Mouse (Mus musculus) neural tube, embryonic 12.5 days (tissue): ENCODE data around the gene Usp44. TPM values are rescaled to one million over a fixed set of nuclear protein-coding genes. Genes with fewer than 3 reads are reported as not detected.
"Not testable (repeated sequence)": the region's sequence is repeated elsewhere in the genome, so short reads cannot be mapped to it uniquely, and the experiment has no call there.

Experiments used
- ATAC-seq: fragments of 200-750 bp; cut with Nextera tagmentation; 2 replicates; pipeline ENCODE4 v1.8.0; 2017; ENCODE audit warnings: low read depth, mild to moderate bottlenecking, moderate TSS enrichment, moderate library complexity; ENCODE audit not compliant: low FRiP score
- H3K27ac ChIP-seq: fragments of 300-500 bp; sonication (generic); 2 replicates; pipeline ENCODE4 v1.5.1; 2016
- H3K27me3 ChIP-seq: fragments of 300-500 bp; sonication (generic); replicated peaks from 2 replicates; pipeline ENCODE4 v1.6.1; 2016; ENCODE audit warnings: mild to moderate bottlenecking
- H3K36me3 ChIP-seq: fragments of 300-500 bp; sonication (generic); 2 replicates; pipeline ENCODE4 v1.6.1; 2016; ENCODE audit warnings: mild to moderate bottlenecking
- H3K4me1 ChIP-seq: fragments of 300-500 bp; sonication (generic); 2 replicates; pipeline ENCODE4 v1.6.1; 2016
- H3K4me2 ChIP-seq: fragments of 300-500 bp; sonication (generic); replicated peaks from 2 replicates; pipeline ENCODE4 v1.6.1; 2016; ENCODE audit warnings: mild to moderate bottlenecking
- H3K4me3 ChIP-seq: fragments of 300-500 bp; sonication (generic); 2 replicates; pipeline ENCODE4 v1.5.1; 2016
- H3K9ac ChIP-seq: fragments of 300-500 bp; sonication (generic); 2 replicates; pipeline ENCODE4 v1.6.1; 2016; ENCODE audit warnings: mild to moderate bottlenecking
- H3K9me3 ChIP-seq: fragments of 300-500 bp; sonication (generic); 2 replicates; pipeline ENCODE4 v1.6.1; 2016; ENCODE audit warnings: mild to moderate bottlenecking
- WGBS: fragments of 180-500 bp; shearing (Covaris S2); methylation state at CpG from one replicate; pipeline ENCODE4 v1.1.7; 2016; 5-methylcytosine and 5-hydroxymethylcytosine counted together
- polyA plus RNA-seq: library from polyadenylated mRNA; unstranded; fragments of >200 nt; fragmentation: Nextera tagmentation; extraction: Ambion mirVana; gene quantifications from 2 replicates; pipeline ENCODE4 v1.2.1, GENCODE M21; 2016

Gene Usp44
- polyA plus RNA-seq, 1 experiment from 2014 or later: 3.9 TPM

GRCm38 (mm10) chr10:93829898-93830831, 1.2 kb upstream of the Usp44 start:
- 49% methylated on average over 9 of the region's 9 CpGs for WGBS
- Histone ChIP-seq H3K27me3 (peaks cover 33% of the 10 kb centered on the region), H3K36me3 (no peaks in the 10 kb centered on the region), H3K9ac (no peak overlapping the region), H3K27ac (no peak overlapping the region), H3K4me2 (no peak overlapping the region), H3K4me3 (no peak overlapping the region), H3K9me3 (no peaks in the 10 kb centered on the region), H3K4me1 (peaks cover 21% of the 10 kb centered on the region)
- ATAC-seq: no peak

GRCm38 (mm10) chr10:93831730-93832574, 597 bp downstream of the Usp44 start:
- no peak overlapping the region for H3K27ac ChIP-seq
- no peak overlapping the region for H3K4me3 ChIP-seq
- H3K4me2 ChIP-seq: peak overlapping the region; percentile 34
- WGBS: 10% methylated on average over 18 of the region's 18 CpGs
- no peaks in the 10 kb centered on the region for H3K36me3 ChIP-seq
- H3K4me1 ChIP-seq: peaks cover 21% of the 10 kb centered on the region
- peaks cover 33% of the 10 kb centered on the region for H3K27me3 ChIP-seq
- ATAC-seq: no peak
- no peak overlapping the region for H3K9ac ChIP-seq
- no peaks in the 10 kb centered on the region for H3K9me3 ChIP-seq

- H3K4me1 ChIP-seq: peaks cover 21% of the 10 kb centered on the region
- WGBS: 45% methylated on average over 9 of the region's 9 CpGs
- peaks cover 33% of the 10 kb centered on the region for H3K27me3 ChIP-seq
- H3K4me2 ChIP-seq: peak overlapping the region; percentile 97; the same call in 1 of the 2 replicates
- H3K27ac ChIP-seq: no peak overlapping the region
- no peaks in the 10 kb centered on the region for H3K9me3 ChIP-seq
- H3K9ac ChIP-seq: no peak overlapping the region
- no peaks in the 10 kb centered on the region for H3K36me3 ChIP-seq
- no peak overlapping the region for H3K4me3 ChIP-seq
- ATAC-seq: no peak
Measured at GRCm38 (mm10) chr10:93832811-93833210, 1.5 kb downstream of the Usp44 start.

GRCm38 (mm10) chr10:93833370-93833698, 2.0 kb downstream of the Usp44 start:
- Histone ChIP-seq H3K9me3 (no peaks in the 10 kb centered on the region), H3K27me3 (peaks cover 33% of the 10 kb centered on the region), H3K4me3 (peak overlapping the region; percentile 72), H3K4me1 (peaks cover 21% of the 10 kb centered on the region), H3K36me3 (no peaks in the 10 kb centered on the region), H3K9ac (peak overlapping the region; percentile 65), H3K27ac (no peak overlapping the region), H3K4me2 (peak overlapping the region; percentile 97)
- ATAC-seq: no peak
- WGBS: 4% methylated on average over 16 of the region's 16 CpGs

- under 1% methylated on average over 75 of the region's 75 CpGs for WGBS
- ATAC-seq: peak; percentile 96
- H3K9me3 ChIP-seq: no peaks in the 10 kb centered on the region
- peak overlapping the region; percentile 72 for H3K4me3 ChIP-seq
- no peaks in the 10 kb centered on the region for H3K36me3 ChIP-seq
- no peak overlapping the region for H3K27ac ChIP-seq
- peak overlapping the region; percentile 65 for H3K9ac ChIP-seq
- peak overlapping the region; percentile 97 for H3K4me2 ChIP-seq
- H3K27me3 ChIP-seq: peaks cover 33% of the 10 kb centered on the region
- H3K4me1 ChIP-seq: peaks cover 21% of the 10 kb centered on the region
Measured at GRCm38 (mm10) chr10:93833699-93834393, 2.5 kb downstream of the Usp44 start.

- Histone ChIP-seq H3K9me3 (no peaks in the 10 kb centered on the region), H3K4me2 (peak overlapping the region; percentile 97), H3K4me3 (peak overlapping the region; percentile 72), H3K4me1 (peaks cover 21% of the 10 kb centered on the region), H3K36me3 (no peaks in the 10 kb centered on the region), H3K27ac (no peak overlapping the region), H3K9ac (peak overlapping the region; percentile 65), H3K27me3 (peaks cover 33% of the 10 kb centered on the region)
- ATAC-seq: no peak
- 2% methylated on average over 13 of the region's 13 CpGs for WGBS
Measured at GRCm38 (mm10) chr10:93834394-93834745, 3.0 kb downstream of the Usp44 start.

GRCm38 (mm10) chr10:93835115-93835514, 3.8 kb downstream of the Usp44 start:
- not testable (repeated sequence) for H3K9ac ChIP-seq, H3K9me3 ChIP-seq, ATAC-seq, H3K4me3 ChIP-seq, H3K36me3 ChIP-seq, H3K4me2 ChIP-seq, H3K27ac ChIP-seq
- WGBS: 86% methylated on average over 7 of the region's 7 CpGs
- Histone ChIP-seq H3K4me1 (peaks cover 21% of the 10 kb centered on the region), H3K27me3 (peaks cover 31% of the 10 kb centered on the region)

GRCm38 (mm10) chr10:93846706-93847105, 15.4 kb downstream of the Usp44 start:
- Histone ChIP-seq H3K4me3 (no peak overlapping the region), H3K4me1 (no peaks in the 10 kb centered on the region), H3K9me3 (peaks cover 19% of the 10 kb centered on the region), H3K27ac (no peak overlapping the region), H3K9ac (no peak overlapping the region), H3K36me3 (peaks cover 24% of the 10 kb centered on the region), H3K27me3 (no peaks in the 10 kb centered on the region), H3K4me2 (no peak overlapping the region)
- 95% methylated on average over 13 of the region's 13 CpGs for WGBS
- no peak for ATAC-seq

GRCm38 (mm10) chr10:93855126-93855525, 23.8 kb downstream of the Usp44 start:
- H3K9ac ChIP-seq: no peak overlapping the region
- H3K9me3 ChIP-seq: no peaks in the 10 kb centered on the region
- WGBS: 92% methylated on average over 9 of the region's 9 CpGs
- H3K27ac ChIP-seq: no peak overlapping the region
- no peak overlapping the region for H3K4me3 ChIP-seq
- H3K4me2 ChIP-seq: no peak overlapping the region
- H3K36me3 ChIP-seq: peaks cover 5% of the 10 kb centered on the region; the same call in 1 of the 2 replicates
- ATAC-seq: no peak
- H3K27me3 ChIP-seq: no peaks in the 10 kb centered on the region
- no peaks in the 10 kb centered on the region for H3K4me1 ChIP-seq

GRCm38 (mm10) chr10:93856095-93856494, 24.7 kb downstream of the Usp44 start:
- no peaks in the 10 kb centered on the region for H3K27me3 ChIP-seq
- WGBS: 87% methylated on average over 6 of the region's 6 CpGs
- H3K9ac ChIP-seq: no peak overlapping the region
- H3K36me3 ChIP-seq: peaks cover 9% of the 10 kb centered on the region
- ATAC-seq: no peak
- H3K4me1 ChIP-seq: no peaks in the 10 kb centered on the region
- no peaks in the 10 kb centered on the region for H3K9me3 ChIP-seq
- no peak overlapping the region for H3K4me2 ChIP-seq
- no peak overlapping the region for H3K4me3 ChIP-seq
- H3K27ac ChIP-seq: no peak overlapping the region

- no peak overlapping the region for H3K27ac ChIP-seq
- WGBS: 93% methylated on average over 7 of the region's 7 CpGs
- H3K27me3 ChIP-seq: no peaks in the 10 kb centered on the region
- no peak overlapping the region for H3K9ac ChIP-seq
- peaks cover 75% of the 10 kb centered on the region for H3K36me3 ChIP-seq
- H3K4me3 ChIP-seq: no peak overlapping the region
- H3K9me3 ChIP-seq: no peaks in the 10 kb centered on the region
- H3K4me2 ChIP-seq: no peak overlapping the region
- ATAC-seq: no peak
- H3K4me1 ChIP-seq: no peaks in the 10 kb centered on the region
Measured at GRCm38 (mm10) chr10:93868401-93868800, 37.0 kb downstream of the Usp44 start.

- H3K9ac ChIP-seq: no peak overlapping the region
- ATAC-seq: no peak
- H3K27ac ChIP-seq: no peak overlapping the region
- H3K4me2 ChIP-seq: no peak overlapping the region
- H3K4me3 ChIP-seq: no peak overlapping the region
- H3K4me1 ChIP-seq: no peaks in the 10 kb centered on the region
- H3K9me3 ChIP-seq: no peaks in the 10 kb centered on the region
- peaks cover 74% of the 10 kb centered on the region for H3K36me3 ChIP-seq
- H3K27me3 ChIP-seq: no peaks in the 10 kb centered on the region
- 89% methylated on average over 4 of the region's 4 CpGs for WGBS
Measured at GRCm38 (mm10) chr10:93868886-93869285, 37.5 kb downstream of the Usp44 start.
